Mouse (Mus musculus) lung, adult 2 months (tissue): ENCODE measurements around the gene Robo1. TPM values are rescaled to one million over a fixed set of nuclear protein-coding genes. Genes with fewer than 3 reads are reported as not detected.
A peak's percentile ranks its signal among the peaks of the same experiment; 100 is the strongest.

Source experiments
- DNase-seq: peaks from one replicate; pipeline ENCODE4 v3.0.0; 2022
- H3K4me1 ChIP-seq: fragments of 200-500 bp; 2 replicates; pipeline ENCODE4 v1.6.1; 2011; ENCODE audit warnings: low read length; ENCODE audit not compliant: control insufficient read depth, insufficient read depth
- H3K4me3 ChIP-seq: fragments of 200-500 bp; replicated peaks from 2 replicates; pipeline ENCODE3; 2011; ENCODE audit warnings: low read depth, mild to moderate bottlenecking, control low read depth, low read length; ENCODE audit errors: extremely low read depth
- CTCF ChIP-seq: fragments of 200-500 bp; IDR thresholded peaks from 2 replicates; pipeline ENCODE4 v1.5.1; 2011; ENCODE audit warnings: mild to moderate bottlenecking, low read length, control low read depth; ENCODE audit not compliant: insufficient read depth
- POLR2A ChIP-seq: fragments of 200-500 bp; IDR thresholded peaks from 2 replicates; pipeline ENCODE4 v1.6.1; 2011; ENCODE audit warnings: low read depth, mild to moderate bottlenecking, control low read depth, low read length, borderline replicate concordance; ENCODE audit errors: extremely low read depth
- WGBS: fragments of 180-500 bp; shearing (Covaris S2); methylation state at CpG from one replicate; pipeline ENCODE4 v1.1.7; 2018; 5-methylcytosine and 5-hydroxymethylcytosine counted together
- polyA plus RNA-seq: library from polyadenylated mRNA; depleted of rRNA; stranded (reverse); fragments of >200 nt; gene quantifications from 2 replicates; pipeline ENCODE4 v1.2.3, GENCODE M21; 2012

Robo1 gene
- polyA plus RNA-seq, 1 experiment, result 8.3 TPM

GRCm38 (mm10) chr16:72969990-72970389 is 661.9 kb downstream of the Robo1 start:
- WGBS, result 91% methylated on average over 7 of the region's 7 CpGs
- no peak overlapping the region for H3K4me3 ChIP-seq
- TF ChIP-seq CTCF, result no peak
- no peak for TF ChIP-seq POLR2A
- no peak for DNase-seq
- H3K4me1 ChIP-seq, result no peaks in the 10 kb centered on the region

- Histone ChIP-seq H3K4me1 (no peaks in the 10 kb centered on the region), H3K4me3 (no peak overlapping the region)
- TF ChIP-seq CTCF (no peak), POLR2A (no peak)
- WGBS, result 69% methylated on average over 6 of the region's 6 CpGs
- DNase-seq, result no peak
Observed at GRCm38 (mm10) chr16:72973685-72974084, 665.6 kb downstream of the Robo1 start.

GRCm38 (mm10) chr16:72974681-72975080 is 666.6 kb downstream of the Robo1 start:
- TF ChIP-seq POLR2A, result no peak
- TF ChIP-seq CTCF, result no peak
- WGBS, result 94% methylated on average over 4 of the region's 4 CpGs
- no peak overlapping the region for H3K4me3 ChIP-seq
- no peaks in the 10 kb centered on the region for H3K4me1 ChIP-seq
- DNase-seq, result no peak

GRCm38 (mm10) chr16:72976849-72977576 is 668.9 kb downstream of the Robo1 start:
- WGBS, result 82% methylated on average over 19 of the region's 19 CpGs
- H3K4me1 ChIP-seq, result no peaks in the 10 kb centered on the region
- DNase-seq, result no peak
- TF ChIP-seq CTCF (no peak), POLR2A (no peak)
- no peak overlapping the region for H3K4me3 ChIP-seq

GRCm38 (mm10) chr16:72979407-72980219 is 671.5 kb downstream of the Robo1 start:
- TF ChIP-seq CTCF (peak; percentile 50), POLR2A (no peak)
- 28% methylated on average over 8 of the region's 8 CpGs for WGBS
- no peaks in the 10 kb centered on the region for H3K4me1 ChIP-seq
- DNase-seq, result peak; percentile 59
- no peak overlapping the region for H3K4me3 ChIP-seq

- TF ChIP-seq CTCF, result no peak
- no peak for TF ChIP-seq POLR2A
- DNase-seq, result no peak
- 81% methylated on average over 21 of the region's 21 CpGs for WGBS
- Histone ChIP-seq H3K4me1 (no peaks in the 10 kb centered on the region), H3K4me3 (no peak overlapping the region)
Observed at GRCm38 (mm10) chr16:72990376-72991167, 682.5 kb downstream of the Robo1 start.

- WGBS, result 34% methylated on average over 8 of the region's 8 CpGs
- Histone ChIP-seq H3K4me3 (no peak overlapping the region), H3K4me1 (no peaks in the 10 kb centered on the region)
- no peak for DNase-seq
- TF ChIP-seq POLR2A, result no peak
- TF ChIP-seq CTCF, result no peak
Observed at GRCm38 (mm10) chr16:72993189-72993588, 685.1 kb downstream of the Robo1 start.

GRCm38 (mm10) chr16:72993594-72993993 is 685.5 kb downstream of the Robo1 start:
- H3K4me1 ChIP-seq, result no peaks in the 10 kb centered on the region
- TF ChIP-seq POLR2A (no peak), CTCF (no peak)
- DNase-seq, result no peak
- no peak overlapping the region for H3K4me3 ChIP-seq
- WGBS, result 58% methylated on average over 10 of the region's 10 CpGs

- TF ChIP-seq POLR2A (no peak), CTCF (0 out of 2 replicates have a peak, but pooled peaks have one; percentile 8)
- H3K4me3 ChIP-seq, result no peak overlapping the region
- peak; percentile 28 for DNase-seq
- no peaks in the 10 kb centered on the region for H3K4me1 ChIP-seq
- WGBS, result 31% methylated on average over 8 of the region's 8 CpGs
Observed at GRCm38 (mm10) chr16:72995251-72995954, 687.3 kb downstream of the Robo1 start.
